Mouse (Mus musculus) spleen, embryonic (tissue): ENCODE results near the gene Olfr125.

Experiments used
- CTCF ChIA-PET: fragments of 350-600 bp; sonication (Branson Sonifier 250); formaldehyde crosslinking; loops from one replicate; lab custom pipeline; 2022; lab: Charles Lee

Gene Olfr125

DNA sequence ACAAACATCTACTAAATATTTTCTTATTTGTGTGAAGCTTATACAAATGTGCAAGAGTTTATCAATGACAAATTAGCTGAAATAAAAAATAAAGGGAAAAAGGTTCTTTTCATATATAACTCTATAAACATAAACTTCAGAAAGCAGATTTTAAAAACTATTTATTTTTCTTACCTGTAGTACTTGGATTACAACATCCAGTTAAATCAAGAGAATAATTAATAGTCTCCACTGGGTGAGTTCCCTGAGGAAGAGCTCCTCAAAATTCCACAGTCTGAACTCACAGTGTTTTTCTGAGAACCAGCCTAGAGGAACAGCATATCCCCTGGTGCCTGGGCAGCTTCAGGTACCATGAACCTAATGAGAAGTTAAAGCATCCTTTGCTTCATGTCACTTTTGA, at the start of gene Olfr125:
TSS of gene Olfr125 (plus strand) at position 301 of the 400 bp plus-strand sequence.
- CTCF ChIA-PET, result no interaction called here

DNA sequence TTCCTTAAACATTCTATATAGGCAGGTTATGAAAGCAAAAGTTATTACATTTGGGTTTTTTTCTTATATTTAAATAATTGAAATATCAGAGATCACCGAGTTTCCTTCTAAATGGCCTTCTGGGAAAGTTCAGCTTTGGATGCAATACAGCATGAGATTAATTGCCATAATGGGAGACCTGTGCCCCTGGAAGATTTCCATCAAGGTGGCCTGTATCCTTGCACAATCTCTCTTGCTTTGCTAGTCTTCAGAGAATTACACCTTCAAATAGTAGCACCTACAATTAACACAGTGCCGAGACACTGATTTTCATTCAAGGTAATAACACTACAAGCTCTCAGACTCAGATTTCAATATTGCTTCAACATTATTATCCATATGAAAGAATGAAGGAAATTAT, 39.5 kb upstream of the Olfr125 start, which contains the start of gene Olfr123:
TSS of gene Olfr123 (plus strand) at position 301 of the 400 bp plus-strand sequence.
- CTCF ChIA-PET, result no interaction called here

DNA sequence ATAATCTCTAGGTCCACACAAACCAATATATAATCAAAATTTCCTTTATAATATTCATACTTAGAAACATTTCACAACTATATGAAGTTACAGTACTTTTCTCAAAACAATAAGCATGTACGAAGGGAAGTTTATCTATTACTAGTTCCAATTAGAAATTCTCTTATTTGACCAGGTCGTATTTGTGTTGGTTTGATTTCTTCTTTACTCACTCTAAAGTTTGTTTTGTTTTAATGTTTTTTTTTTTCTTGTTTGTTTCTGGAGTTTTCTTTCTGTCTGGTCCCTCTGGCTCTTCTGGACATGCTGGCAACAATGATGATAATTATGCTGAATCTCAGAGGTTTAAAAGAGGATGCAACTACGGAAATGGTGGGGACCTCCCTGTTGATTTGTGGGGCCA, 33.2 kb upstream of the Olfr125 start, which contains the start of gene Olfr124:
TSS of gene Olfr124 (plus strand) at position 301 of the 400 bp plus-strand sequence.
- CTCF ChIA-PET, result no interaction called here

DNA sequence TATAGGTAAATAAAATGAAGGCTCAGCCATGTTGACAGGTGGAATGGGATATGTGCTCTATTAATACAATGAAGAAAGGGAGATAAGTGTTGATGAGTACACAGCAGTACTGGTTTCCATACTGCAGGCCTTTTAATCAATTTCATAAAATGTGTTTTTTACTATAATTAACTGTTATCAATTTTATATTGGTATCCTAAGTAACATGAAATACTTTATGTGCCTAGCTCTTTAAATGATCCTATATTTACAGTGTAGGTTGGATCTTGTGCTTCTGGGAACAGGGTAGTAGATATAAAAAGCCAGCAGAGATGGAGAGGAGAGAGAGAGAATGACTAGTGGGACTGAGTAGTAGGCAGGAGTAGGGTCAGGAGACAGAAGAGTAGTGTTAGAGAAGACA, 14.4 kb downstream of the Olfr125 start, which contains the start of gene Olfr126:
TSS of gene Olfr126 (plus strand) at position 301 of the 400 bp plus-strand sequence.
- CTCF ChIA-PET, result no interaction called here

DNA sequence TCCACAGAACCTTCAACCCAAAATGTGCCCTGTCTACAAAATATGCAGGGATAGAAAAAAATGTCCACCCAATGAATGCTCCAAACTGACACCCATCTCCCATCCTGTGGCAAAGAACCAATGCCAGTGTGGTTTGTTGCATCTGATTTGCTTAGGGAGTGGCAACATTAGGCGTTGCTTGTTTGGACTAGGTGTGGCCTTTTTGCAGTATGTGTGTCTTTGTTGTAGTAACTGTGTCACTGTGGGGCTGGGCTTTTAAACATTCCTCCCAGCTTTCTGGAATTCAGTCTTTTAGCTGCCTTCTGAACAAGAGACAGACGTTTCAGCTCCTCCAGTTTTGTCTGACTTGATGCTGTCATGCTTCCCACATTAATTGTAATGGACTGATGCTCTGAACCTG, 31.2 kb downstream of the Olfr125 start:
- CTCF ChIA-PET, result no interaction called here

DNA sequence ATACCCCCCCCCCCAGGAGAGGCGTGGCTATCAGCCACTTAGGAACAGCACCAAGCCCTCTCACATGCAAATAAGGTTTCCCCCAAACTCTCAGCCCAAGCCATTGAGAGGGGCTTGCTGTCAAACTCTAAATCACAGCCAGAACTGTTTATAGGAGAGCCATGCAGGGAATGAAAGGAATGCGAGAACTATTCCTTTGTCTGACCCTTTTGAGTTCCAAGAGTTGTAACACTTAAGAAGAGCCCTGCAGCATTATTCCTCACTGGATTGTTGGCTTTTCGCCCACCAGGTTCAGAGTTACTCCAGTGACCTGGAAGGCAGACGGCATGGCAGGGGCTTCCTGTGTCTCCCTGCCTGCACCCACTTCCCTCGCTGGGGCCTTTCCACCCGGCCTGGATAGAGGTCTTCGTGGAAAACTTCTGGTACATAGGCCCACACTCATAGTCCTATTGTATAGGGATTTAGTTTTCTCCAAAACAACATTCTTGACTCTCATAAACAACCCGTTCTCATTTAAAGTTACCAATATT, 37.0 kb downstream of the Olfr125 start:
- CTCF ChIA-PET, result no interaction called here

DNA sequence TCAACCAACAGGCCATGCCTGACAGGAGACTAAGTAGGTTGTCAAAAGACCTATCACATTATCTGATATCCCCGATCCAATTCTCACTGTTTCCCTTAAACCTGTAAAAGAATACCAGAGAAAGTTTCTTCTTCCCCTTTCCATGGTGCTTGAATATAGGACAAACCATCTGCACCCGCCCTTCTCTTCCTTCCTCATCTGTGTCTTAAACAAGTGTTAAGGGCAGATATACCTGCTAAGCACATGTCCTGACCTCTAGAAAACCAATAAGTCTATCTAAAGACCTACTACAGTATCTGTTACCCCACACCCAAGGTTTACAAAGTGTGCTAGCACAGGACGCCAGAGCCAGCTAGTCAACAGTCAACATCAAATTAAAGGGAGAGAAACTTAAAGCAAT, 41.1 kb downstream of the Olfr125 start:
- CTCF ChIA-PET, result no interaction called here
